ENCODE assay signal across 12 mouse cellular contexts in the genomic region with DNA sequence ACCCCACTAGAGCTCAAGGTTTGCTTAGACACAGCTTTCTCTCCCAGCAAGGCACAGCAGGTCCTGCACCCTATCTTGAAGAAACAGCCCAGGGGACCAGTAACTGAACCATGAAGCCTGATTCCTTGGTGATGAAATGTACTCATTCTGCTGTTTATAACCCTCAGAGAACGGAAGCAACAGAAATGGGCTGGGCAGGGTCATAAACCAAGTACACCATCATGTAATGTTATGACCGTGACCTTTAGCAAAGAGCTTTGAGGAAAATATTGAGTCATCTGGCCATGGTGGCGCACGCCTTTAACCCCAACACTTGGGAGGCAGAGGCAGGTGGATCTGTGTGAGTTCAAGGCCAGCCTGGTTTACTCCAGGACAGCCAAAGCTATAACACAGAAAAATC. TPM values are rescaled to one million over a fixed set of nuclear protein-coding genes. Genes with fewer than 3 reads are reported as not detected.
DNase-seq lines count a peak whose midpoint lies in the region; ATAC-seq lines count a peak whose summit lies in the region.
"Had no signal": no experiment of that assay in that cellular context is flagged by ENCODE, and none has a peak within 500 bp of the region (broad histone marks: within the 10 kb centered on the region; RNA-seq: fewer than 3 reads in every experiment).

No protein-coding gene starts in this region.

- H3K4me3 ChIP-seq in hindbrain, embryonic 16.5 days (ENCODE audit: low read length) = no peak overlapping the region
- H3K4me3 ChIP-seq in midbrain, embryonic 14.5 days (replicated peaks; ENCODE audit: low read depth, low read length) = no peak overlapping the region
- no peak overlapping the region for H3K4me3 ChIP-seq in heart, embryonic 11.5 days (ENCODE audit: low read depth, low read length)
- H3K4me3 ChIP-seq: heart, adult 2 months had no signal

- WGBS in hindbrain, embryonic 16.5 days = 90% methylated on average over 4 of the region's 4 CpGs
- 92% methylated on average over 4 of the region's 4 CpGs for WGBS in midbrain, embryonic 14.5 days
- 94% methylated on average over 4 of the region's 4 CpGs for WGBS in heart, embryonic 11.5 days (ENCODE audit: insufficient replicate concordance)

- peak; percentile 25 for DNase-seq in adrenal gland, postnatal 14 days
- no peak for DNase-seq in midbrain, embryonic 14.5 days
- no peak for DNase-seq in thymus, adult 18-20 months
- DNase-seq in gastrocnemius, postnatal 25 days = no peak
- DNase-seq: cerebellum, adult 11 months; heart, adult 2 months; kidney, adult 18-20 months; lung, adult 18-20 months had no signal

- H3K27ac ChIP-seq in hindbrain, embryonic 16.5 days (ENCODE audit: low read depth, low read length) = peak overlapping the region; percentile 51
- peak overlapping the region; percentile 88 for H3K27ac ChIP-seq in midbrain, embryonic 14.5 days (replicated peaks; ENCODE audit: low read depth, low read length)
- H3K27ac ChIP-seq in heart, embryonic 11.5 days (ENCODE audit: low read depth, low read length) = no peak overlapping the region
- H3K27ac ChIP-seq: heart, adult 2 months had no signal

- H3K36me3 ChIP-seq in hindbrain, embryonic 16.5 days (ENCODE audit: control insufficient read depth, insufficient read depth, low read length) = no peaks in the 10 kb centered on the region
- H3K36me3 ChIP-seq in midbrain, embryonic 14.5 days (ENCODE audit: control insufficient read depth, insufficient read depth, low read length) = 0 out of 2 replicates have a peak, but pooled peaks cover 3% of the 10 kb centered on the region
- no peaks in the 10 kb centered on the region for H3K36me3 ChIP-seq in heart, embryonic 11.5 days (ENCODE audit: control insufficient read depth, insufficient read depth, low read length)

- ATAC-seq in CD4-positive, CD25-positive, alpha-beta regulatory T cell, adult 4 months = peak; percentile 32
- ATAC-seq in hindbrain, embryonic 16.5 days = no peak
- no peak for ATAC-seq in midbrain, embryonic 14.5 days (ENCODE audit: low FRiP score, low TSS enrichment)
- ATAC-seq in heart, embryonic 11.5 days (replicated peaks; ENCODE audit: insufficient number of reproducible peaks, low FRiP score, low TSS enrichment) = no peak

- H3K9ac ChIP-seq in hindbrain, embryonic 16.5 days (ENCODE audit: low read depth, low read length) = no peak overlapping the region
- H3K9ac ChIP-seq in midbrain, embryonic 14.5 days (replicated peaks; ENCODE audit: low read length) = no peak overlapping the region
- no peak overlapping the region for H3K9ac ChIP-seq in heart, embryonic 11.5 days (ENCODE audit: low read depth, low read length)

- no peaks in the 10 kb centered on the region for H3K27me3 ChIP-seq in hindbrain, embryonic 16.5 days (replicated peaks; ENCODE audit: control insufficient read depth, insufficient read depth, low read length)
- no peaks in the 10 kb centered on the region for H3K27me3 ChIP-seq in midbrain, embryonic 14.5 days (ENCODE audit: control insufficient read depth, insufficient read depth, low read length)
- H3K27me3 ChIP-seq in heart, embryonic 11.5 days (ENCODE audit: control insufficient read depth, insufficient read depth, low read length) = no peaks in the 10 kb centered on the region

- no peak overlapping the region for H3K4me2 ChIP-seq in hindbrain, embryonic 16.5 days (ENCODE audit: low read length)
- no peak overlapping the region for H3K4me2 ChIP-seq in midbrain, embryonic 14.5 days (ENCODE audit: low read length)
- H3K4me2 ChIP-seq in heart, embryonic 11.5 days = no peak overlapping the region

- no peaks in the 10 kb centered on the region for H3K9me3 ChIP-seq in hindbrain, embryonic 16.5 days (ENCODE audit: control insufficient read depth, low read length)
- no peaks in the 10 kb centered on the region for H3K9me3 ChIP-seq in midbrain, embryonic 14.5 days (ENCODE audit: control insufficient read depth, low read length)
- no peaks in the 10 kb centered on the region for H3K9me3 ChIP-seq in heart, embryonic 11.5 days (replicated peaks; ENCODE audit: control insufficient read depth, low read length)

- peaks cover 7% of the 10 kb centered on the region for H3K4me1 ChIP-seq in hindbrain, embryonic 16.5 days (ENCODE audit: control insufficient read depth, insufficient read depth, low read depth, low read length)
- H3K4me1 ChIP-seq in midbrain, embryonic 14.5 days (ENCODE audit: control insufficient read depth, insufficient read depth, low read length) = peaks cover 11% of the 10 kb centered on the region; the same call in 1 of the 2 replicates
- peaks cover 6% of the 10 kb centered on the region for H3K4me1 ChIP-seq in heart, embryonic 11.5 days (ENCODE audit: control insufficient read depth, insufficient read depth, low read length)

RNA-seq across cellular contexts. Expression of gene Acss1, which starts 23.1 kb away (rescaled TPM):
- polyA plus RNA-seq in CD4-positive, CD25-positive, alpha-beta regulatory T cell, adult 4 months (2017; shearing (Covaris generic)) = 10 to 100 TPM; 13.8 to 21.7 TPM
- total RNA-seq in adrenal gland, postnatal 14 days (2021) = 75.7 and 93.0 TPM in 2 replicates
- polyA plus RNA-seq in hindbrain, embryonic 16.5 days (2015; fragmentation: Nextera tagmentation; extraction: Ambion mirVana) = 22.1 and 24.4 TPM in 2 replicates
- 15.2 and 19.9 TPM in 2 replicates for polyA plus RNA-seq in midbrain, embryonic 14.5 days (2014; fragmentation: Nextera tagmentation; extraction: Ambion mirVana)
- total RNA-seq in gastrocnemius, postnatal 25 days (2021) = 10 to 100 TPM in 1 of 2 experiments, 1 to 10 TPM in 1; 6.8 to 16.6 TPM
- 14.8 and 16.8 TPM in 2 replicates for polyA plus RNA-seq in heart, embryonic 11.5 days (2014; fragmentation: Nextera tagmentation; extraction: Ambion mirVana)

RNA-seq across cellular contexts. Expression of gene Apmap, which starts 36.9 kb away (rescaled TPM):
- polyA plus RNA-seq in CD4-positive, CD25-positive, alpha-beta regulatory T cell, adult 4 months (2017; shearing (Covaris generic)) = 10 to 100 TPM; 13.0 to 16.6 TPM
- total RNA-seq in adrenal gland, postnatal 14 days (2021) = 161 and 180 TPM in 2 replicates
- 43.9 and 44.0 TPM in 2 replicates for polyA plus RNA-seq in hindbrain, embryonic 16.5 days (2015; fragmentation: Nextera tagmentation; extraction: Ambion mirVana)
- polyA plus RNA-seq in midbrain, embryonic 14.5 days (2014; fragmentation: Nextera tagmentation; extraction: Ambion mirVana) = 33.4 and 42.5 TPM in 2 replicates
- total RNA-seq in gastrocnemius, postnatal 25 days (2021) = 10 to 100 TPM; 17.9 to 22.3 TPM
- polyA plus RNA-seq in heart, embryonic 11.5 days (2014; fragmentation: Nextera tagmentation; extraction: Ambion mirVana) = 31.1 and 35.2 TPM in 2 replicates

RNA-seq across cellular contexts. Expression of gene Vsx1, which starts 43.9 kb away (rescaled TPM):
- polyA plus RNA-seq in CD4-positive, CD25-positive, alpha-beta regulatory T cell, adult 4 months (2017; shearing (Covaris generic)) = not detected
- total RNA-seq in adrenal gland, postnatal 14 days (2021) = not detected in 2 replicates
- 0.06 and 0.09 TPM in 2 replicates for polyA plus RNA-seq in hindbrain, embryonic 16.5 days (2015; fragmentation: Nextera tagmentation; extraction: Ambion mirVana)
- polyA plus RNA-seq in midbrain, embryonic 14.5 days (2014; fragmentation: Nextera tagmentation; extraction: Ambion mirVana) = not detected in 2 replicates
- total RNA-seq in gastrocnemius, postnatal 25 days (2021) = not detected
- not detected in 2 replicates for polyA plus RNA-seq in heart, embryonic 11.5 days (2014; fragmentation: Nextera tagmentation; extraction: Ambion mirVana)
- polyA plus RNA-seq: heart, adult 2 months; testis, adult 2 months had no signal
